Mouse (Mus musculus): ENCODE data around the gene Ppp2ca. TPM values are rescaled to one million over a fixed set of nuclear protein-coding genes. Genes with fewer than 3 reads are reported as not detected.

Gene Ppp2ca
- polyA plus RNA-seq (2015; fragmentation: Nextera tagmentation; extraction: Ambion mirVana): 57.8 and 62.0 TPM in 2 replicates

DNA sequence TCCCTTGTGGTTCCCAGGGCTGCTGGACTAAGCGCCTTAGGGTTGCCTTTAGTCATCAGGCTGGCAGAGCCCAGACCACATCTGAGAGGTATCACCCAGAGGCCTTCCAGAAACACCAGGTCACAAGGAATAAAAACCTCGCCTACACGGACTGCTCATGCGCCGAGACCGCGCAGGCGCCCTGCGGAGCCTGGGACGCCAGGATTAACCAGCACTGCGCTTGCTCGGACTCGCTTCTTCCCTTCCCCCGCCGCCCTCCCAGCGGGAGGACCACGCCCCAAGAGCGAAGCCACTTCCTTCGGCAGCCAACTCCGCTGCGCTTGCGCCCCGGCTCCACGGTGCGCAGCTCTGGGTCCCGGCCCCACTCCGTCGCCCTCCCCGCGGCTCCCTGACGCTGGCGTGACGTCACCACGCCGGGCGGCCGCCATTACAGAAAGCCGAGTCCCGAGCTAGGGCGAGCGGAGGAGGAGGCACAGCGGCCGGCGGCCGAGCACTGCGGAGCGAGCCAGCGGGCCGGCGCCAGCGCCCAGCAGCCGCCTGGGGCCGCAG lies at the start of gene Ppp2ca:
Gene Ppp2ca (plus strand): TSS at position 284 of the 549 bp plus-strand sequence.

GRCm38 (mm10) chr11:52145428-52145827 lies 46.9 kb downstream of the Ppp2ca start, which contains the start of gene Olfr1373:
Olfr1373 (minus strand) TSS chr11:52145528.

Small RNA genes lying within 50 kb of the gene (microRNA-seq; reads per million reads assigned to microRNA genes)
- not detected for gene Gm24157 (ENCODE audit: borderline replicate concordance, insufficient number of aligned reads)
- gene Mir3061 (ENCODE audit: borderline replicate concordance, insufficient number of aligned reads): 4.9 reads per million, percentile 5 among the genes with 10 or more reads in this experiment

Other genes starting within 250 kb of the Ppp2ca start
- gene Jade2, start 241.0 kb upstream of the Ppp2ca start, polyA plus RNA-seq (2015; fragmentation: Nextera tagmentation; extraction: Ambion mirVana): 1.7 and 2.0 TPM in 2 replicates
- gene Cdkn2aipnl, start 131.0 kb upstream of the Ppp2ca start, polyA plus RNA-seq (2015; fragmentation: Nextera tagmentation; extraction: Ambion mirVana): 53.2 and 60.2 TPM in 2 replicates
- gene Ube2b, start 97.9 kb upstream of the Ppp2ca start, polyA plus RNA-seq (2015; fragmentation: Nextera tagmentation; extraction: Ambion mirVana): 339 and 446 TPM in 2 replicates
- gene Cdkl3, start 94.5 kb upstream of the Ppp2ca start, polyA plus RNA-seq (2015; fragmentation: Nextera tagmentation; extraction: Ambion mirVana): 6.2 and 7.4 TPM in 2 replicates
- gene Olfr1373, start 46.8 kb downstream of the Ppp2ca start, polyA plus RNA-seq (2015; fragmentation: Nextera tagmentation; extraction: Ambion mirVana): not detected in 2 replicates
- not detected in 2 replicates for gene Olfr1371, start 115.3 kb downstream of the Ppp2ca start, polyA plus RNA-seq (2015; fragmentation: Nextera tagmentation; extraction: Ambion mirVana)
- 746 and 990 TPM in 2 replicates for gene Skp1a, start 133.3 kb downstream of the Ppp2ca start, polyA plus RNA-seq (2015; fragmentation: Nextera tagmentation; extraction: Ambion mirVana)
- gene Tcf7, start 184.3 kb downstream of the Ppp2ca start, polyA plus RNA-seq (2015; fragmentation: Nextera tagmentation; extraction: Ambion mirVana): 13.6 and 32.2 TPM in 2 replicates

Data from adrenal gland, postnatal 0 days (tissue).